Mouse (Mus musculus): Measurements from ENCODE around the gene Trim25.
A peak's percentile ranks its signal among the peaks of the same experiment; 100 is the strongest.

GRCm38 (mm10) chr11:88955217-88955969 is 43.8 kb upstream of the Trim25 start, which contains the start of gene Scpep1:
- TF ChIP-seq CTCF (conservative IDR thresholded peaks at IDR 0.05 in 1 of 2, IDR thresholded peaks at IDR 0.05 in 1 of 2; ENCODE audit: low read depth in 2 of 2, low read length in 2 of 2) (peak in 1 of 2 experiments; percentile 96; a peak in 2 of 4 replicates), POLR2A (IDR thresholded peaks at IDR 0.05; ENCODE audit: low read depth, low read length) (peak; percentile 92), SMC3 (IDR thresholded peaks at IDR 0.05; ENCODE audit: low read depth, low read length) (peak; percentile 94), MAFK (IDR thresholded peaks at IDR 0.05; ENCODE audit: insufficient replicate concordance, low read length) (no peak), BHLHE40 (IDR thresholded peaks at IDR 0.05; ENCODE audit: low read depth, low read length) (peak; percentile 99), HCFC1 (IDR thresholded peaks at IDR 0.05; ENCODE audit: low read depth, low read length) (peak; percentile 52; the same call in 1 of the 2 replicates), MEF2A (IDR thresholded peaks at IDR 0.05; ENCODE audit: borderline replicate concordance, low read depth, low read length) (peak; percentile 78), EP300 (IDR thresholded peaks at IDR 0.05; ENCODE audit: low read length) (peak; percentile 10; the same call in 1 of the 2 replicates), MAZ (IDR thresholded peaks at IDR 0.05; ENCODE audit: low read depth, low read length) (peak; percentile 77; the same call in 1 of the 2 replicates), IRF4 (IDR thresholded peaks at IDR 0.05; ENCODE audit: low read depth, low read length) (peak; percentile 84), UBTF (IDR thresholded peaks at IDR 0.05; ENCODE audit: low read depth, low read length) (0 out of 2 replicates have a peak, but pooled peaks have one; percentile 72), USF2 (conservative IDR thresholded peaks at IDR 0.05; ENCODE audit: low read depth, low read length) (no peak)
